Mouse (Mus musculus): Measurements from ENCODE around the gene Rsph10b.
"Not testable (repeated sequence)": the region's sequence is repeated elsewhere in the genome, so short reads cannot be mapped to it uniquely, and the experiment has no call there.

Rsph10b gene

GRCm38 (mm10) chr5:143993849-143994248 is 61.0 kb downstream of the Rsph10b start:
- DNase-seq = no peak

- DNase-seq = no peak
These were observed 62.0 kb downstream of the Rsph10b start for GRCm38 (mm10) chr5:143994632-143995365.

- DNase-seq = peak; percentile 27 to 38
These were observed 66.6 kb downstream of the Rsph10b start for GRCm38 (mm10) chr5:143999409-143999808.

GRCm38 (mm10) chr5:144002461-144003192 is 69.8 kb downstream of the Rsph10b start:
- no peak for DNase-seq

GRCm38 (mm10) chr5:144013366-144014134 is 80.7 kb downstream of the Rsph10b start:
- not testable (repeated sequence) for DNase-seq

GRCm38 (mm10) chr5:144014551-144015311 is 81.9 kb downstream of the Rsph10b start, which contains the start of gene Ccz1:
Ccz1 (minus strand) TSS chr5:144014877.
- peak; percentile 84 to 86 for DNase-seq

- DNase-seq = no peak
These were observed 82.4 kb downstream of the Rsph10b start for GRCm38 (mm10) chr5:144015312-144015650.

- DNase-seq = no peak
These were observed 83.0 kb downstream of the Rsph10b start for GRCm38 (mm10) chr5:144015845-144016244.

GRCm38 (mm10) chr5:144026620-144027263 is 93.9 kb downstream of the Rsph10b start, which contains the start of gene Ocm:
Ocm (minus strand) TSS chr5:144026670.
- no peak for DNase-seq

GRCm38 (mm10) chr5:144032491-144032890 is 99.7 kb downstream of the Rsph10b start:
- DNase-seq = no peak

- DNase-seq = no peak
These were observed 101.7 kb downstream of the Rsph10b start for GRCm38 (mm10) chr5:144034567-144034966.
